Mouse (Mus musculus) embryo, embryonic 11.5 days (tissue): Measurements from ENCODE around the gene Drd4.

Source experiments
- DNase-seq: peaks from one replicate; pipeline ENCODE4 v3.0.0-alpha.2; 2012; ENCODE audit warnings: low read depth, low spot score

The Drd4 gene

DNA sequence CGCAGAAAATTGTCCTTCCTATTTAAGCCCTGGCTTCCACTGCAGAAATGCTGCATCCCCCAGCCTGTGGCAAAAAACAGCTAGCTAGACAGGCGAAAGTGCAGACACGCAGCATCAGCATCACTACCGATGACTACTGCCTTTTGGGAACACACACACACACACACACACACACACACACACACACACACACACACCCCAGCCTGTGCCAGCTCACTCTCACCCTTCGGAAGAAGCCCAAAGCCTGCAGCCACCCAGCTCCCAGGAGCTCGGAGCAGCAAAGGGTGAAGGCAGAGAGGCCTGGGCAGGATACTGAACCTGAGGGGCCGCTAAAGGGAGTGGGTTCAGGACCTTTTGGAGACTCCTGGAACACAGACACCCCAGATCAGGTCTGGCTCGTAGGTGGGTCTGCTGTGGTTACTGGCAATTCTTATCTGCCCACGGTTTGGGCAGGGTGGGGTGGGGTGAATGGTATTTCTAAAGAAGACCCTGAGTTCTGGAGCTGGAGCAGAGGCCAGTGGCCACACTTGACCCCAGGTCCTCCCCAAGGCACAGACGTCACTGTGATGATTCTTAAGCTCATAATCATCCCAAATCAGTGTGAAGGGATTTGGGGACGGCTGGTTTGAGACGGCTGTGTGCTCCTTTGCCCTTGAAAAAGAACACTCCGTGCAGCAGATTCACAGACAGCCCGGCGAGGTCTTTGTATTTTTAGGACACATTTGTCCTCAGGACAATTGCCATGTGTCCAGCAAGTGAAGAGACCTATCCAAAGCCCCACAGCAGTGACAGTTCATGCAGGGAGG lies 980 bp downstream of the Drd4 start:
- DNase-seq, result no peak

DNA sequence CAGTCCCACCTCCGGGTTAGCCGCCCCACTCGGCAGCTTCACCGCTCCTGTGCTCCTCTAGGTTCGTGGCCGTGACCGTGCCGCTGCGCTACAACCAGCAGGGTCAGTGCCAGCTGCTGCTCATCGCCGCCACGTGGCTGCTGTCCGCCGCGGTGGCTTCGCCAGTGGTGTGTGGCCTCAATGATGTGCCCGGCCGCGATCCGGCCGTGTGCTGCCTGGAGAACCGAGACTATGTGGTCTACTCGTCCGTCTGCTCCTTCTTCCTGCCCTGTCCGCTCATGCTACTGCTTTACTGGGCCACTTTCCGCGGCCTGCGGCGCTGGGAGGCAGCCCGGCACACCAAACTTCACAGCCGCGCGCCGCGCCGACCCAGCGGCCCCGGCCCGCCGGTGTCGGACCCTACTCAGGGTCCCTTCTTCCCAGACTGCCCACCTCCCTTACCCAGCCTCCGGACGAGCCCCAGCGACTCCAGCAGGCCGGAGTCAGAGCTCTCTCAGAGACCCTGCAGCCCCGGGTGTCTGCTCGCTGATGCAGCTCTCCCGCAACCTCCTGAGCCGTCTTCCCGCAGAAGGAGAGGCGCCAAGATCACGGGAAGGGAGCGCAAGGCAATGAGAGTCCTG lies 2.2 kb downstream of the Drd4 start:
- DNase-seq, result no peak

DNA sequence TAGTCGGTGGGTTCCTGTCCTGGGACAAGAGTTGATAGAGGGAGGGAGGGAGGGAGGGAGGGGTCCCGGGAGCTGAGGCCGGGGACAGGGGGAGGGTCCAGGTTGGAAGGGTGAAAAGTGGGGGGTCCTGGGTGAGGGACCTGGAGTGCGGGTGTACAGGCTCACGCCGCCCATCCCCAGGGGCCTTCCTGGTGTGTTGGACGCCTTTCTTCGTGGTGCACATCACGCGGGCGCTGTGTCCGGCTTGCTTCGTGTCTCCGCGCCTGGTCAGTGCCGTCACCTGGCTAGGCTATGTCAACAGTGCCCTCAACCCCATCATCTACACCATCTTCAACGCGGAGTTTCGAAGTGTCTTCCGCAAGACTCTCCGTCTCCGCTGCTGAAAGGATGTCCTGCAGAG lies 2.7 kb downstream of the Drd4 start:
- DNase-seq, result no peak

DNA sequence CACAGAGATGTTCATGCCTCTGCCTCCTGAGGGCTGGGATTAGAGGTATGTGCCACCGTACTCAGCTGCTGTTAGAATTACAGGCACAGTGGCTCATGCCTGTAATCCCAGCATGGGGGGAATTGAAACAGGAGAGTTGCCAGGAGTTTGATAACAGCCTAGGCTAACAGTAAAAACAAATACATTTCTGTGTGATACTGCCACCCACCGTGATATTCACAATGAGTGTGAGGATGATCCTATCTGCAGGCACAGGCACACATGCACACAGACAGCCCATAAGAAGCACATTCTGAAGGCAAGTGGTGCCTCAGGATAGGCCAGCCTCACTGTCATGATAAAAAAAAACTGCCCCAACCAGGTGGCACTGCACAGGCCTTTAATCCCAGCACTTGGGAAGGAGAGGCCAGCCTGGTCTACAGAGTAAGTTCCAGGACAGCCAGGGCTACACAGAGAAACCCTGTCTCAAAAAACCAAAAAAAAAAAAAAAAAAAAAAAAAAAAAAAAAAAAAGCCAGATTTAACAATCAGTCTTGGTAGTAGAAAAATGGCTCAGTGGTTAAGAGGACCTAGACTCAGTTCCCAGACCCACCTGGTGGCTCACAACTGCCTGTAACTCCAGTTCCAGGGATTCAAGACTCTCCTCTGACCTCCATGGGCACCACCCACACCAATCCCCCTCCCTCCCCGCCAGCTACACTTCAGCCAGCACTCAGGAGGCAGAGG lies 6.3 kb downstream of the Drd4 start:
- no peak for DNase-seq

DNA sequence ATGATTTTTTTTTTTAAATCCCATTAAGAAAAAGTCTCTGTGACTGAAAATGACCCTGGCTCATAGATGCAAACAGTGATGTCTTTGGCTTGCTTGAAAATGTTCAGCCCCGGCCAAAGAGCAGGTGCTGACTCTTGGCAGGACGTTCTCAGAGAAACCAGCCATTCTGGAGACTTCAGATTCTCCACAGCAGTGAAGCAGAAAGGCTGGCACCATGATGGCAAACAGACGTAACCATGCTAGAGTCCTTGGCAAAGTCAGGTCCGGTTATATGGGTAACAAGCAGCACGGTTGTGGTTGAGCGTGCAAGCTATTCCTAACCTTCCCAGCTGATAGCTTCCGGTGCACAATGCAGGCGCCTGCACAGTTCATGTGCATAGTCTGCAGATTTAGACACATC lies 7.4 kb downstream of the Drd4 start:
- DNase-seq, result no peak

DNA sequence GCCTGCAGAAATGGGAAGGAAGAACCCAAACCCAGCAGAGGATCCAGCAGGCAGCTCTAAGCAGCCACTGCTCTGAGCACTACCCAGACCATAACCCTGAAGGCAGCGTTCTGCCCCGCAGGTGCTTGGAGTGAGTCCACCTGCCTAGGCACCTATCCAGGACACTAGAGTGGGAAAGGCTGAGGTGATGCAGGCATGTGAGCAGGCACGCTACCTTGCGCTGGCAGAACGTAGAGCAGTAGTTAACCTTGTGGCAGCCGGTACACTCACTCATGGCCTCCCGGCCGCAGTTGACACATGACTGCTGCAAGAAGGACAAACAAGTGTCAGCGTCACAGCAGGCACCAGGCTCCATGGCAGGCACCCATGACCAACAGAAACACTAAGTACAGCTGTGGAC lies 9.6 kb downstream of the Drd4 start:
- DNase-seq, result no peak

DNA sequence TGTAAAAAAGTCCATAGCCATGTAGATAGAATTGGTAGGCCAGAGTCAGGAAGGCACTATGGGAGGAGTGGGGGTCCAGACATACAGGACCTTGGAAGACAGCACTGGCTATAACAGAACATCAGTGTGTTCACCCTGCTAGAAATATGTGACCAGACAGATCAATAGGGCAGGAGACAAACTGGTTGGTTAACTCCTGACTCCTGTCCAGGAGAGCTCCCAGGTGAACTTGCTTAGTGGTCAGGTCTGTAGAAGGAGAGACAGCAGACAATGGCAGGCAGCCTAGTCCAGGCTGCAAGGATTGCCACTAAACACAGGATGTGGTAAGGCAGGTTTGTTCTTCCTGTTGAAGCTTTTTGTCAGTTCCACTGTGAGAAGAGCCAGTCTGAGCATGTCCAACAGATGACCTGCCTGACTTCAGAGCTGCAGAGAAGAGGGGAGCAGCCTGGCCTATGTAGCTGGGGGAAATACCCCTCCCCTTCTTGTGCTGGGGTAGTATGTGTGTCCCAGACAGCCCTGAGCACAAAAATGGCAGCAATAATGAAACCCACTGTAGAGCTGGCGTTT lies 11.0 kb downstream of the Drd4 start:
- no peak for DNase-seq

DNA sequence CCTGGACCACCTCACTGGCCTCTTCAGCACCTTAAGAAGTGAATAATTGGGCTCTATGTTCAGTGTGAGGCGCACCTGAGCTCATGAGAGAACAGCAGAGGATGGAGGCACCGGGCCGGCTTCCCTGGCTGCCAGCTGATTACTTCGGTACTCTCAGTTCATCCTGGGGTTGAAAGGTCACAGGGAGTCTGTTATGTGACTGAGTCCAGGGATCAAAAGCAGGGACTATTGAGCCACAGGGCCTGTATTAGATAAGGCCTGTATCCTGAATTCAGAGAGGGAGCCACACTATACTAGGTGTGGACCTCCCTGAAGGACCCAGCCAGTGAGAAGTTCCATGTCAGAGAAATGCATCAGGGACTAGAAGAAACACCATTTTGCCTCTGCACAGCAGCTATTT lies 12.7 kb downstream of the Drd4 start:
- no peak for DNase-seq

DNA sequence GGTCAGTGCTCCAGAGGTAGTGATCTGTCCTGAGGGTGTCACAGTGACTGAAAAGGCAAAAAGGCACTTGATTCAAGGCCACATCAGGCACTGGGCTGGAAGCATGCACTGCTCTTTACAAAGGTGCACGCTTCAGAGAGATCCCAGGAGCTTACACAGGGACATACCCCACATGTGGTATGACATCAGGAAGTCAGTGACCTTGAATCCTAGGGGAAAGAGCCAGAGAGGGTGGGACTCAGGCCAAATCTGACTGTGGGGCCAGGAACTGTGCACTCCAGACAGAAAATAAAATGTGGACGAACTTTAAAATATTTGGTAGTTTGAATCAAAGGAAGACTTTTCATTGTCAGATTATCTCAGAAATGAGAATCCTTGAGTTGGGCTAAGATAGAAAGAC lies 22.6 kb downstream of the Drd4 start:
- DNase-seq, result no peak

DNA sequence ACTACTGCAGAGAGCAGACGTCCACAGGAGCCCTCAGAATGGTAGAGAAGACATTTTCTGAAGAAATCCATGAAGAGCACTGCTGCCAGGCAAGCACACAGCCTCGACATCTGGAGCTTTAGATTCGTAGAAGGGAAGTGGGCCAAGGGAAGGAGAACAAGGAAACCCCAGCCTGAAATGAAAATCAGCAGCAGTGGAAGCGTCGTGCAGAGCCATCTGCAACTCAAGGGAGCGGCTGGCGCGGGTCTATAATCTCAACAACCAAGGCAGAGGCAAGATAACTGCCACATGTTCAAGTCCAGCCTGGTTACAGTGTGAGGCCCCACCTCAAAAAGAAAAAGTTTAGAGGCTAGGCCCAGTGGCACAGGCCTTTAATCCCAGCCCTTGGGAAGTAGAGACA lies 23.3 kb downstream of the Drd4 start:
- no peak for DNase-seq

DNA sequence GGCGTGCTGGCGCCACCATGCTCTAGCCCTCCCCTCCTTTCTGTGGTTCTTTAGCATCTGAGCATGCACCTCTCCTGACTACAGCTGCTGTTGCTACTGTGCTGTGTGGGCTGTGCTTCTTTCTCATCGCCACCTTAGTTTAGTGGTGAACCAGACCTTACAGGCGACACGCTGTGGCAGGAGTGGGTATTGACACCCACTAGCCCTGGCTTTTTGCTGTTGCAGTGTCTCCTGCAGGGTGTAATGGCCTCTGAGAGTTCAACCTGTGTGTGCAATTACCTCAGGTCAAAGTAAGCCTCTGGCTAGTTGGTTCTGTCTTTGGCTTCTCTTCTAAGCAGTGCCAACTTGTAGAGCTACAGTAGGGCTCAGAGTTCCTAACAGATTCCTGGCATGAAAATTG lies 24.2 kb downstream of the Drd4 start:
- no peak for DNase-seq

DNA sequence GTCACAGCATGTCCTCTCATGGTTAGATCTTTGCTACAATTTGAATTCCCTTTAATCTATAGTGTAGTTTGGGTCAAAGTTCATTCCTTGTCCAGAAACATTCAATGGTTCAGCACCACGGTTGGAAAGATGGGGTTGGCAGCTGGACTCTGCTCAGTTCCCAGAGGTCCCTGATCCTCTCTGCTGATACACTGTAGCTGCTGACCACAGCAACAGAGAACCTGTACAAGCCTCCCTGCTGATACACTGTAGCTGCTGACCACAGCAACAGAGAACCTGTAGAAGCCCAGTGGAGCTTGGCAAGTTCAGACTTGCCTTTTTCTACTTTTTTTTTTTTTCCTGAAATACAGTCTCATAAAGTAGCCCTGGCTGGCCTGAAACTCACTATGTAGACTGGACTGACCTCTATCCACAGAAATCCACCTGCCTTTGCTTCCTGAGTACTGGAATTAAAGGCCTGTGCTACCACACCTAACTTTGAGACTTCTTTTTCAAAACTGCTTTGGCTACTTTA lies 25.9 kb downstream of the Drd4 start:
- no peak for DNase-seq

DNA sequence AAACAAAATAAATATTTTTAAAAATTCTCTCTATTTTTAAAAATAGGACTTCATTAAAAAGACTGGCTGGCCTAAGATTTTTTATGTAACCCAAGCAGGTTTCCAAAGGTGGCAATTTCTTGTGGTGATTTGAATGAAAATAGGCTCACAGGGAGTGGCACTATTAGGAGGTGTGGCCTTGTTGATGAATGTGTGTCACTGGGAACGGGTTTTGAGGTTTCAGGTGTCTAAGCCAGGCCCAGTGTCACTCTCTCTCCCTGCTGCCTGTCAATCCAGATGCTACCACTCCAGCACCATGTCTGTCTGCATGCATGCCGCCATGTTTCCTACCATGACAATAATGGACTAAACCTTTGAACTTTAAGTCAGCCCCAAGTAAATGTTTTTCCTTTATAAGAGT lies 27.6 kb downstream of the Drd4 start:
- no peak for DNase-seq

DNA sequence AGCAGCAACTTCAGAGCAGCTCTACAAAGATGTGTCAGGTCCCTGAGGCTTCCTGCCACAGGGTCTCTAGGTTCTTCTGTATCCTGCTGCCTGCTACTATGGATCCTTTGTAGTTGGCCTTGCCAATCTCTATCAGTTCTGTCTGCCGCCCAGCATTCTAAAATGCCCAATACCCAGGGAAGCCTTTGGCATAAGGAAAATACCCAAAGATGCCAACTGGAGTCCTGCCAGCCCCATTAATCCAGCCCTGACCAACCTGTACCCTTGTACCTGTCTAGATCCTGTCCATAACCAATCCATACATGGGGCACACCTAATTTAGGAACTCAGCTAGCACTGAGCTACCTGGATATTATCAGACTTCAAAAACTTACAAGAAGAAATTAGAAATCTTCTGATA lies 32.9 kb downstream of the Drd4 start:
- DNase-seq, result no peak

DNA sequence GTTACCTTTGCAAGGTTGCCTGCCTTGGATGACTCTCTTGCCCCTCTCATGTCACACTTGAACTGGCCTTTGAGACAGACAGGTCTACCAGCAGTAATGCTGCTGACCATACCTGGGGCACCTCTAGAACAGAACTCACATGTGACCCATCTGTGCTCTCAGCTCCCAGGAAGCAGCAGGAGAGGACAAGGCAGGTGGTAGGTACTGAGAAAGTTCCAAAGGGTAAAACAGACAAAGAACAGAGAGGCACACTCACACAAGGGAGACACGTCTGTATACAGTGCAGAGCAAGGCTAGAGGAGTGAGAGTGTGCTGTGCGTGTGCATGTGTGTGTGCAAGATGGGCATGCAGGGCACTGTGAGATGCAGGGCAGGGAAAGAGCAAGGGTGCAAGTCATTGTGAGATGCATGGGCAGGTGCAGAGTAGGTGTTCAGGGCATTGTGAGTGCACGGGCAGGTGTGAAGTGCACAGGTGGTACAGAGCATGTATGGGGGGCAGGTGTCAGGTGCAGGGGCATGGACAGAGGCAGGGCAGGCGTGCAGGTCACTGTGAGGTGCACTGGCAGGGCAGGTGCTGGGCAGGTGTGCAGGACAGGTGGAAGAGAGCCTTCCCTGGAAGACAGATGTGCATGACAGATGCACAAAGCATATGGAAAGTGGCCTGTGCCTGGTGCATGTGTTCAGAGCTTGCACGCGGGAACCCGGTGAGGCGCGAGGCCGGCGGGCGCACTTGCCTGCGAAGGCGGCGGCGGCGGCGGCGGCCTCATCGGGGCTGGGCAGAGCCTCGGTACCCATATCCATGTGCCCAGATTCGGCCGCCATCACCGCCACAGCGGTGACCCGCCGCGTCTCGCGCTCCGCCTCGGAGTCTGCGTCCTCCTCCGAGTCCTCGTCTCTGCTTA lies 35.0 kb downstream of the Drd4 start:
- peak; percentile 11 for DNase-seq

DNA sequence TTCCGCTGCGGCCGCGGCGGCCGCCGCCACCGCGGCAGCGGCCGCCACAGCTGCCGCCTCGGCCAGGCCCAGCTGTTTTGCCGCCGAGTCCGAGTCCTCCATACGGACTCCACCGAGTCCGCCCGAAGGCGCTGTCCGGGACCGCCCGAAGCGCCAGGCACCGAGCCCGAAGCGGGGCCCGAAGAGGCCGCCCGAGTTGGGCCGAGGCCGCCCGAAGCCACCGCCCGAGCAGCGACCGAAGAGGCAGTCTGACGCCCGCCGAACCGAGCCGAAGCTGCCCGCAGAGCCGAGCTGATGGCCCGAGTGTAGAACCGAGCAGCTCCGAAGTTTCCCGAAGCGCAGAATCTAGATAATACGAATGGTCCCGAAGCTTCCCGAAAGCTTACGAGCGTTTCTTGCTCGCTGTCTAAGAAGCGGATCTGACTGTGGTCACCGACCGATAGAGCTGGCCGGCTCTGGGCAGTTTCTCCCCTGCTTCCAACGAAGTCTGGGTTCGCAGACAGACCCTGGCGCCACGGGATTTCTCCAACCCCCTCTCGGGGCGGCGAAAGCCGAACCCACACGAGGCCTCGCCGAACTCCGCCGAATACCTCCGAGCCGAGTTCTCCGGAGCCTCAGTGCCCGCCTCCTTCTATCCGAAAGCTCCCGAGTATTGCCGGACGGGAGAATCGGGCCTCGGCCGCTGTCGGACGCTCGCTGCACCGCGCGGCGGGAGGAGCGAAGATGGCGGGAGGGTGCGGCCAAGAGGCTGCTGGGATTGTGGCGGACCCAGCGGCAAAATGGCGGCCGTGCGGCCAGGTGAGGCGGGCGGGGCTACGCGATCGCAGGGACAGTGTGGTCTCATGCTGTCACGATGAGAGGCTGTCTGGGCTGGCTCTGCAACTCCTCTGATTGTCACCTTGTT lies 35.9 kb downstream of the Drd4 start, which contains the start of the genes Deaf1 and Tmem80:
Deaf1 (minus strand) TSS at position 222 of the 904 bp plus-strand sequence.
Tmem80 (plus strand) TSS at position 271 of the 904 bp plus-strand sequence.
- peak; percentile 94 for DNase-seq

DNA sequence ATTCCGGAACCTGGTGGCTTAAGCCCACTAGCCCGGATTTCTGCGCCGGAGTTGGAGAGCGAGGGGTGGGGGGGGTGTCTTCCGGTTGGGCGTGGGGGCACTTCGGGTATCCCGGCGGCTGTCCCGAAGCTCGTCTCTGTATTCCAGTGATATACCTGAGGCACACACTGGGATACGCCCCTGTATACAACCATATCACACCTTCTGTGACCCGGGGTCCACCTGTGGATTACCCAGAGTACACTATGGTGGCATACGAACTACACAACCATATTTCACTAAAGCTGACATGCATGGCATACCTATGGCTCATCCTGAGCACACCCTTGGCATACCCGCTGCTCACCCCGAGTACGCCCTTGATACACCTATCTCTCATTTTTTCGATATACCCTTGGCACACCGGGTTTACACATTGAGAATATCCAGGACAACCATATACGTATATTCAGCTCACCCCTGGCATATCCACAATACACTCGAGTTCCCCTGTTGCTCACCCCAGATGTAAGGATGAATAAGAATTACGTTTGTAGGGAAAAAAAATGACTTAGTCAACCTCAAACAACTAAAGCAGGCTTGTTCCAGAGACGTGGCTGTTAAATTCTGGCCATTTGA lies 36.7 kb downstream of the Drd4 start:
- peak; percentile 13 for DNase-seq

DNA sequence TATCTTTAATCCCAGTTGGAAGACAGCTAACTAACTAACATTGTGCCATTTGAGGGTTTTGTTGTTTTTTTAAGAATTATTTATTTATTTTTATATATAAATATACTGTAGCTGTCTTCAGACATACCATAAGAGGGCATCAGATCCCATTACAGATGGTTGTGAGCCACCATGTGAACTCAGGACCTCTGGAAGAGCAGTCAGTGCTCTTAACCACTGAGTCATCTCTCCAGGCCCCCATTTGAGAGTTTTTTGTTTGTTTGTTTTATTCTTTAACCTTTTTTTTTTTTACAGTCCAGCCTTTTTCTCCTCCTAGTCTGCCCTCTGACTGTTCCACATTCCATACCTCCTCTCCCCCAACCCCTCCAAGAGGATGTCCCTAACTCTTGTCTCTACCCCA lies 38.9 kb downstream of the Drd4 start:
- DNase-seq, result no peak

DNA sequence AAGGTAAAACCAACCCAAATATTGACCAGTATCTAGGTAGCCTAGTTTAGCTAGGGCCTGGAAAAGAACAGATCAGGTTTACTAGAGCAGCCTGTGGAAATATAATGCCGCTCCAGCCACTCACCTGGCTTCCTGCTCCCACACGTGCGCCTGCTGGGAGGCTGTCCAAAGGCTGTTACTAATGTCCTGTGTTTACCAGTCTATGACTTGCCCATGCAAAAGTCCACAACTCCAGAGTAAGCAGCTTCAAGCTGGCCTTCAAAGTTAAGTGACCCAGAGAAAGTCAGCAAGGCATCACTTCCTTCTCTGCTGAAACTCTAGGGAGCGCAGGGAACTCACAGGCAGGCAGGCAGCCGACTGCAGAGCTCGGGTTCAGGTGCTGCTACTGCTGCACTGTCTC lies 40.2 kb downstream of the Drd4 start:
- DNase-seq, result no peak
